Mouse (Mus musculus) embryonic facial prominence, embryonic 12.5 days (tissue): ENCODE measurements at regions not wholly inside any gene's neighbourhood (a gene's known extent, or its start where the extent isn't known, plus 50 kb on each side); places are given as distances from the start of the nearest gene placed in this dataset.

Source experiments
- ATAC-seq: fragments of 200-750 bp; cut with Nextera tagmentation; 2 replicates; pipeline ENCODE4 v1.8.0; 2017; ENCODE audit not compliant: insufficient number of reproducible peaks, insufficient read depth, low FRiP score, low TSS enrichment
- H3K27ac ChIP-seq: fragments of 300-500 bp; sonication (generic); 2 replicates; pipeline ENCODE4 v1.5.1; 2016; ENCODE audit warnings: mild to moderate bottlenecking
- H3K27me3 ChIP-seq: fragments of 300-500 bp; sonication (generic); 2 replicates; pipeline ENCODE4 v1.6.1; 2016; ENCODE audit warnings: mild to moderate bottlenecking, moderate library complexity
- H3K36me3 ChIP-seq: fragments of 300-500 bp; sonication (generic); 2 replicates; pipeline ENCODE4 v1.6.1; 2016; ENCODE audit warnings: mild to moderate bottlenecking
- H3K4me1 ChIP-seq: fragments of 300-500 bp; sonication (generic); 2 replicates; pipeline ENCODE4 v1.6.1; 2016
- H3K4me2 ChIP-seq: fragments of 300-500 bp; sonication (generic); replicated peaks from 2 replicates; pipeline ENCODE4 v1.6.1; 2016; ENCODE audit warnings: mild to moderate bottlenecking, moderate library complexity
- H3K4me3 ChIP-seq: fragments of 300-500 bp; sonication (generic); 2 replicates; pipeline ENCODE4 v1.5.1; 2016; ENCODE audit warnings: mild to moderate bottlenecking
- H3K9ac ChIP-seq: fragments of 300-500 bp; sonication (generic); 2 replicates; pipeline ENCODE4 v1.6.1; 2016; ENCODE audit warnings: mild to moderate bottlenecking, moderate library complexity
- H3K9me3 ChIP-seq: fragments of 300-500 bp; sonication (generic); 2 replicates; pipeline ENCODE4 v1.6.1; 2016; ENCODE audit warnings: mild to moderate bottlenecking, moderate library complexity
- WGBS: fragments of 180-500 bp; shearing (Covaris S2); methylation state at CpG from one replicate; pipeline ENCODE4 v1.1.7; 2016; 5-methylcytosine and 5-hydroxymethylcytosine counted together

DNA sequence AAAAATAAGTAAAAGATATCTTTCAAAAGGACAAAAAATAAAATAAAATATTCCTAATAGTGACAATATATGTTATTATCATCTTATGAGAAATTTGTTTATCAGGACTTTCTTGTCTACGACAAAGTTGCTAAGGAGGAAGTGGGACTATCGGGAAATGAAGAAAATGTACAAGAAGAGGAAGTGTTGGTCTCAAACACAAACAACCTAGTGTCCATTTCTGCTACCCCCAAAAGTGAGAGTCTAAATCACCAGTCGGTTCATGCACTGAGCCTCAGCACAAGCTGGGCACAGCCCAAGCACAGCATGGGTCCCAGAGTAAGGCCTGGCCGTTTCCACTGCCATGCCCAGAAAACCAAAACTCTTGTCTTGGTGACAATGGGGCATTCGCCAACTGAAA lies 51.1 kb upstream of the Car8 start:
- ATAC-seq, result no peak
- no peak overlapping the region for H3K4me3 ChIP-seq
- 76% methylated on average over 5 of the region's 5 CpGs for WGBS

More for the DNA sequence above, 51.1 kb upstream of the Car8 start:
- no peaks in the 10 kb centered on the region for H3K27me3 ChIP-seq
- no peaks in the 10 kb centered on the region for H3K36me3 ChIP-seq
- H3K27ac ChIP-seq, result no peak overlapping the region
- no peaks in the 10 kb centered on the region for H3K9me3 ChIP-seq
- H3K4me1 ChIP-seq, result 0 out of 2 replicates have a peak, but pooled peaks cover 3% of the 10 kb centered on the region
- H3K4me2 ChIP-seq, result no peak overlapping the region
- H3K9ac ChIP-seq, result no peak overlapping the region
